Mouse (Mus musculus) liver, embryonic 14.5 days (tissue): ENCODE data around the gene Fam227a. TPM values are rescaled to one million over a fixed set of nuclear protein-coding genes. Genes with fewer than 3 reads are reported as not detected.

Experiments
- ATAC-seq: fragments of 200-750 bp; cut with Nextera tagmentation; 2 replicates; pipeline ENCODE4 v1.8.0; 2017; ENCODE audit warnings: moderate number of reproducible peaks, mild to moderate bottlenecking, moderate library complexity; ENCODE audit not compliant: insufficient read depth
- DNase-seq, 3 experiments: peaks; one replicate each; pipeline ENCODE4 v3.0.0-alpha.2; 2012 to 2013; ENCODE audit warnings: low read depth in 3 of 3, low spot score in 3 of 3
- H3K27ac ChIP-seq: fragments of 300-500 bp; sonication (generic); 2 replicates; pipeline ENCODE4 v1.5.1; 2014; ENCODE audit warnings: moderate library complexity, mild to moderate bottlenecking, control low read depth, inconsistent platforms
- H3K27me3 ChIP-seq: fragments of 300-500 bp; sonication (generic); 2 replicates; pipeline ENCODE4 v1.6.1; 2014; ENCODE audit warnings: mild to moderate bottlenecking, low read length, moderate library complexity; ENCODE audit not compliant: control insufficient read depth, insufficient read depth
- H3K36me3 ChIP-seq: fragments of 300-500 bp; sonication (generic); replicated peaks from 2 replicates; pipeline ENCODE4 v1.6.1; 2014; ENCODE audit warnings: low read depth; ENCODE audit not compliant: control insufficient read depth, insufficient read depth
- H3K4me1 ChIP-seq, 2 experiments: fragments of 200-500 bp in 1 of 2; fragments of 300-500 bp in 1 of 2; sonication (generic) in 1 of 2; replicated peaks; 2 replicates each; pipeline ENCODE4 v1.6.1; 2012 to 2014; ENCODE audit warnings: antibody characterized with exemption in 1 of 2, inconsistent platforms in 1 of 2, low read length in 1 of 2; ENCODE audit not compliant: control insufficient read depth in 2 of 2, insufficient read depth in 2 of 2
- H3K4me2 ChIP-seq: fragments of 300-500 bp; sonication (generic); 2 replicates; pipeline ENCODE4 v1.6.1; 2014; ENCODE audit warnings: low read depth, mild to moderate bottlenecking, control low read depth, moderate library complexity
- H3K4me3 ChIP-seq, 2 experiments: fragments of 200-500 bp in 1 of 2; fragments of 300-500 bp in 1 of 2; sonication (generic) in 1 of 2; 2 replicates each; pipeline ENCODE4 v1.5.1; 2012 to 2014; ENCODE audit warnings: low read depth in 2 of 2, low read length in 2 of 2, mild to moderate bottlenecking in 2 of 2, control low read depth in 1 of 2, inconsistent platforms in 1 of 2, moderate library complexity in 1 of 2; ENCODE audit not compliant: insufficient read depth in 1 of 2
- H3K9ac ChIP-seq: fragments of 300-500 bp; sonication (generic); replicated peaks from 2 replicates; pipeline ENCODE4 v1.6.1; 2014; ENCODE audit warnings: mild to moderate bottlenecking, control low read depth, moderate library complexity
- H3K9me3 ChIP-seq: fragments of 300-500 bp; sonication (generic); 2 replicates; pipeline ENCODE4 v1.6.1; 2016; ENCODE audit warnings: low read length, mixed read lengths; ENCODE audit not compliant: control insufficient read depth
- CTCF ChIP-seq: IDR thresholded peaks from 2 replicates; pipeline ENCODE4 v1.5.1; 2016; ENCODE audit warnings: antibody characterized with exemption, low read depth, control low read depth
- EP300 ChIP-seq: IDR thresholded peaks from 2 replicates; pipeline ENCODE4 v1.6.1; 2016; ENCODE audit warnings: antibody characterized with exemption, low read depth
- WGBS: fragments of 180-500 bp; shearing (Covaris S2); extraction: QIAGEN DNeasy Blood & Tissue Kit; methylation state at CpG from one replicate; pipeline ENCODE4 v1.1.7; 2014; ENCODE audit not compliant: insufficient replicate concordance; 5-methylcytosine and 5-hydroxymethylcytosine counted together
- polyA plus RNA-seq, 2 experiments: library from polyadenylated mRNA; depleted of rRNA in 1 of 2; stranded (reverse) in 1 of 2; unstranded in 1 of 2; fragments of >200 nt; fragmentation: Nextera tagmentation in 1 of 2; extraction: Ambion mirVana in 1 of 2; gene quantifications; 2 replicates each; pipeline versions ENCODE4 v1.2.1 to v1.2.3; 2012 to 2014

The Fam227a gene
- polyA plus RNA-seq, 2 experiments = 0.06 to 0.35 TPM

GRCm38 (mm10) chr15:79697011-79697410 is 38.3 kb upstream of the Fam227a start:
- ATAC-seq = no peak
- H3K4me3 ChIP-seq = no peak overlapping the region
- H3K4me1 ChIP-seq = peaks cover 50 to 57% of the 10 kb centered on the region in 2 experiments
- WGBS = 63% methylated on average over 6 of the region's 6 CpGs
- peak overlapping the region; percentile 25; the same call in 1 of the 2 replicates for H3K27ac ChIP-seq
- H3K9ac ChIP-seq = 0 out of 2 replicates have a peak overlapping the region, but pooled peaks have one; percentile 1
- peaks cover 22% of the 10 kb centered on the region for H3K36me3 ChIP-seq
- DNase-seq = no peak
- H3K27me3 ChIP-seq = no peaks in the 10 kb centered on the region
- H3K9me3 ChIP-seq = no peaks in the 10 kb centered on the region
- no peak overlapping the region for H3K4me2 ChIP-seq
- TF ChIP-seq CTCF = no peak

- TF ChIP-seq EP300 (no peak), CTCF (no peak)
- Histone ChIP-seq H3K4me1 (peaks cover 51 to 62% of the 10 kb centered on the region in 2 experiments), H3K4me2 (peak overlapping the region; percentile 95), H3K4me3 (no peak overlapping the region), H3K27ac (no peak overlapping the region; the same call in 1 of the 2 replicates), H3K9me3 (no peaks in the 10 kb centered on the region), H3K27me3 (no peaks in the 10 kb centered on the region), H3K9ac (peak overlapping the region; percentile 18; the same call in 1 of the 2 replicates), H3K36me3 (peaks cover 22% of the 10 kb centered on the region)
- WGBS = 96% methylated on average over 2 of the region's 2 CpGs
- no peak for DNase-seq
- no peak for ATAC-seq
Observed at GRCm38 (mm10) chr15:79696508-79696907, 37.8 kb upstream of the Fam227a start.

GRCm38 (mm10) chr15:79695516-79695915 is 36.8 kb upstream of the Fam227a start:
- Histone ChIP-seq H3K4me3 (peak overlapping the region in 1 of 2 experiments; percentile 94; a peak in 1 of 4 replicates), H3K36me3 (peaks cover 22% of the 10 kb centered on the region)

GRCm38 (mm10) chr15:79694512-79694911 is 35.8 kb upstream of the Fam227a start:
- Histone ChIP-seq H3K27me3 (no peaks in the 10 kb centered on the region), H3K4me1 (peaks cover 54 to 68% of the 10 kb centered on the region in 2 experiments), H3K9me3 (no peaks in the 10 kb centered on the region), H3K4me2 (peak overlapping the region; percentile 95), H3K27ac (peak overlapping the region; percentile 88), H3K9ac (peak overlapping the region; percentile 94), H3K36me3 (peaks cover 22% of the 10 kb centered on the region), H3K4me3 (peak overlapping the region; percentile 57 to 94)
- TF ChIP-seq CTCF = no peak
- peak; percentile 71 for TF ChIP-seq EP300
- 12% methylated on average over 4 of the region's 4 CpGs for WGBS
- ATAC-seq (peak; percentile 16; the same call in 1 of the 2 replicates), DNase-seq (peak; percentile 68 to 80 (median 77))

More at GRCm38 (mm10) chr15:79695516-79695915, 36.8 kb upstream of the Fam227a start:
- Histone ChIP-seq H3K9me3 (no peaks in the 10 kb centered on the region), H3K9ac (peak overlapping the region; percentile 51), H3K27me3 (no peaks in the 10 kb centered on the region), H3K4me1 (peaks cover 51 to 62% of the 10 kb centered on the region in 2 experiments), H3K4me2 (peak overlapping the region; percentile 95), H3K27ac (peak overlapping the region; percentile 88)
- ATAC-seq (peak; percentile 44), DNase-seq (peak in 2 of 3 experiments; percentile 66 to 68)
- 10% methylated on average over 3 of the region's 3 CpGs for WGBS
- TF ChIP-seq EP300 = peak; percentile 86
- TF ChIP-seq CTCF = no peak

- no peaks in the 10 kb centered on the region for H3K27me3 ChIP-seq
- peak overlapping the region; percentile 95 for H3K4me2 ChIP-seq
- ATAC-seq = no peak
- H3K4me1 ChIP-seq = peaks cover 60 to 72% of the 10 kb centered on the region in 2 experiments
- 12% methylated on average over 11 of the region's 11 CpGs for WGBS
- DNase-seq = no peak
- H3K9ac ChIP-seq = peak overlapping the region; percentile 94
- peak overlapping the region; percentile 88 for H3K27ac ChIP-seq
- H3K4me3 ChIP-seq = peak overlapping the region; percentile 57 to 94
- no peaks in the 10 kb centered on the region for H3K9me3 ChIP-seq
- H3K36me3 ChIP-seq = peaks cover 19% of the 10 kb centered on the region
- TF ChIP-seq CTCF = no peak
- TF ChIP-seq EP300 = no peak
Observed at GRCm38 (mm10) chr15:79693740-79694139, 35.0 kb upstream of the Fam227a start.
